Mouse (Mus musculus): ENCODE measurements around the gene Fbln2.

DNA sequence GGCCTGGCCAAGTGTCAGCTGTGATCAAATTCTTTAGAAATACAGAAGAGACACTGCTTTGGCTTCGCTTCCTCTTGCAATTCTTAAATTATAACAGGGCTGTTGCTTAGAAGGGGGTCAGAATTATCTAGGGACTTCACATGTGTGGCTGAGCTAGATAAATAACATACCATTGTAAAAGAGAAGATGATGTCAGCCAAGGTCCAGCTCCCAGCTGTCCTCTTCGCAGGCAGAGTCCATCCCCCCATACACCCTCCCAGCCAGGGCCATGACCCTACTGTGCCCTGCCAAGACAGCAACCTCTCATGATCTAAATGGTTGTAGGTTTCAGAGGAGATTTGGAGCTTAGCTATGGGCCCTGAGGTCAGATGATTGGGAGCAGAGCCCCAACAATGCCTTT is 28.3 kb upstream of the Fbln2 start:
- no peak for TF ChIP-seq CTCF (IDR thresholded peaks at IDR 0.05; ENCODE audit: borderline replicate concordance, insufficient read depth, low read length)
- TF ChIP-seq POLR2A (IDR thresholded peaks at IDR 0.05; ENCODE audit: low read depth, low read length): no peak
